Mouse (Mus musculus) neural tube, embryonic 13.5 days (tissue): ENCODE data around the gene Alpl. TPM values are rescaled to one million over a fixed set of nuclear protein-coding genes. Genes with fewer than 3 reads are reported as not detected.

Experiments used
- ATAC-seq: fragments of 200-750 bp; cut with Nextera tagmentation; 2 replicates; pipeline ENCODE4 v1.8.0; 2017; ENCODE audit warnings: low read depth, mild to moderate bottlenecking, moderate TSS enrichment, moderate library complexity
- H3K27ac ChIP-seq: fragments of 300-500 bp; sonication (generic); replicated peaks from 2 replicates; pipeline ENCODE4 v1.5.1; 2015; ENCODE audit warnings: moderate library complexity, mild to moderate bottlenecking, inconsistent platforms
- H3K27me3 ChIP-seq: fragments of 300-500 bp; sonication (generic); 2 replicates; pipeline ENCODE4 v1.6.1; 2015; ENCODE audit warnings: mild to moderate bottlenecking, inconsistent platforms
- H3K36me3 ChIP-seq: fragments of 300-500 bp; sonication (generic); 2 replicates; pipeline ENCODE4 v1.6.1; 2015; ENCODE audit warnings: mild to moderate bottlenecking, inconsistent platforms
- H3K4me1 ChIP-seq: fragments of 300-500 bp; sonication (generic); replicated peaks from 2 replicates; pipeline ENCODE4 v1.6.1; 2015; ENCODE audit warnings: inconsistent platforms
- H3K4me2 ChIP-seq: fragments of 300-500 bp; sonication (generic); 2 replicates; pipeline ENCODE4 v1.6.1; 2015; ENCODE audit warnings: inconsistent platforms, mild to moderate bottlenecking, moderate library complexity
- H3K4me3 ChIP-seq: fragments of 300-500 bp; sonication (generic); 2 replicates; pipeline ENCODE4 v1.5.1; 2015; ENCODE audit warnings: mild to moderate bottlenecking, inconsistent platforms
- H3K9ac ChIP-seq: fragments of 300-500 bp; sonication (generic); 2 replicates; pipeline ENCODE4 v1.6.1; 2015; ENCODE audit warnings: moderate library complexity, mild to moderate bottlenecking, inconsistent platforms
- H3K9me3 ChIP-seq: fragments of 300-500 bp; sonication (generic); 2 replicates; pipeline ENCODE4 v1.6.1; 2016; ENCODE audit warnings: inconsistent platforms
- WGBS: fragments of 180-500 bp; shearing (Covaris S2); methylation state at CpG from one replicate; pipeline ENCODE4 v1.1.7; 2015; 5-methylcytosine and 5-hydroxymethylcytosine counted together
- polyA plus RNA-seq: library from polyadenylated mRNA; unstranded; fragments of >200 nt; fragmentation: Nextera tagmentation; extraction: Ambion mirVana; gene quantifications from 2 replicates; pipeline ENCODE4 v1.2.1, GENCODE M21; 2015

Gene Alpl
- polyA plus RNA-seq, 1 experiment from 2014 or later = 7.7 TPM

DNA sequence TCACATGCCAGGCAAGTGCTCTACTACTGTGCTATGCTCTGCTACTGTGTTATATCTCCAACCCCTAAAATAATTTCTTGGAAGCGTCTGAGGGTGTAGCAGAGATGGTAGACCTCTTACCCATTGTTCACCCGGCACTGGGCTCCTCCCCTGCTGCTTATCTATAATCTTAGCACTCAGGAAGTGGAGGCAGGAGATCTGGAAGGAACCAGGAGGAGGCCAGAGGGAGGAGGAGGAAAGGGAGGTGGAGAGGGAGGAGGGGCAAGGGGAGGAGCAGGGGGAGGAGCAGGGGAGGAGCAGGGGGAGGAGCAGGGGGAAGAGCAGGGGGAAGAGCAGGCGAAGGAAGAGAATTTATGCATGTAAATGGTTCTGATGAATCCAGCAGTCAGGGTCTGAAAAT, 24.5 kb upstream of the Alpl start:
- no peaks in the 10 kb centered on the region for H3K36me3 ChIP-seq
- ATAC-seq = no peak
- H3K4me2 ChIP-seq = no peak overlapping the region
- H3K4me3 ChIP-seq = no peak overlapping the region
- H3K9ac ChIP-seq = no peak overlapping the region
- 0 out of 2 replicates have a peak, but pooled peaks cover 4% of the 10 kb centered on the region for H3K4me1 ChIP-seq
- H3K27ac ChIP-seq = no peak overlapping the region
- H3K9me3 ChIP-seq = no peaks in the 10 kb centered on the region
- WGBS = 56% methylated on average over 3 of the region's 3 CpGs
- no peaks in the 10 kb centered on the region for H3K27me3 ChIP-seq

DNA sequence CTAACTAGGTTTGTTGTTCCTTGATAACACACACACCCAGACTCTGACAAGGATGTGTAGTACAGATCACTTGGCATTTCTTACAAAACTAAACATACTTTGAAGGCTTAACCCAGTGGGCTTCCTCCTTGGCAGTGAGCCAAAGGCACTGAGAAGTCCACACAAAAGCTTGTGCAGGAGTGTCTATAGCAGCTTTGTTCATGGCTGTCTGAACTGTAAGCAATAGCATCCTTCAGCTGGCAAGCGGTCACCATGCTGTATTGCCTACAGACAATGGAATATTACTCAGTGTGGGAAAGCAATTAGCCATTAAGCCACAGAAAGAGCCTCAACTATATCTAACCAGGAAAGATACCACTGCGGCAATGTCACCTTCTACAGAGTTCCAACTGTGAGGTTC, 23.3 kb upstream of the Alpl start:
- peak overlapping the region; percentile 52 for H3K27ac ChIP-seq
- H3K4me3 ChIP-seq = no peak overlapping the region
- H3K9me3 ChIP-seq = no peaks in the 10 kb centered on the region
- no peaks in the 10 kb centered on the region for H3K36me3 ChIP-seq
- 0 out of 2 replicates have a peak, but pooled peaks cover 4% of the 10 kb centered on the region for H3K4me1 ChIP-seq
- 35% methylated on average over 2 of the region's 2 CpGs for WGBS
- no peaks in the 10 kb centered on the region for H3K27me3 ChIP-seq
- no peak overlapping the region for H3K4me2 ChIP-seq
- peak; percentile 50 for ATAC-seq
- H3K9ac ChIP-seq = no peak overlapping the region

DNA sequence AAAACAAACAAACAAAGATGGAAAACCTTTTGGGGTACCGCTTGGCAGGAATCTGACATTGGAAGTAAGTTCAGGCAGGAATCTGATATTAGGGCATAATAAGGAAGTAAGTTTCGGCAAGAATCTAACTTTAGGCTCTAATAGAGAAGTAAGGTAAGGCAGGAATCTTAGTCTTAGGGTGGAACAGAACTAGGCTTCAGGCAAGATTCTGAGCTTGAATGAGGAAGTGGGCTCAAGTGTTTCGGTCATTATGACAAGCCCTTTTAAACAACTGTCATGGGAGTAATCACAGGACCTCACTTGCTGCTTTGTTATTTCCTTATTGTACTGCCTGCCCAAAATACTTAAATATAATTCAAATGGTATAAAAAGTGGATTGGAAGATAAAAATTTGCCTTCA, 22.2 kb upstream of the Alpl start:
- WGBS = 93% methylated on average over 3 of the region's 3 CpGs

DNA sequence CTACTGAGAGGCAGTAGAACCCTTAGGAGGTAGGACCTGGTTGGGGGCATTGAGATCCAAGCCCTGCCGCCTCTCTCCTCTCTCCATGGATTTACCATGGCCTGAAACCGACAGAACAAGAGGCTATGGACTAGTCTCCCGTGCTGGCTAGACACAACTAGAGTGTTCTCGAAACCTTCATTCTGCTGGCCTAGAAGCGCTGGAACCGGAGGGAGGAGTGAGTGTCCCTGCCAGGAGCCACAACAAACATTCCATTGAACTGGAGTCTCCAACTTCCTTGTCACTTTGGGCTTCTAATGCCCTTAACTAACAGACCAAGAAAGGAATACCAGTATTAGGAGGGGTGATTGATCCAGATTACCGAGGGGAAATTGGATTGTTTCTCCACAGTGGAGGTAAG, 20.0 kb upstream of the Alpl start:
- no peaks in the 10 kb centered on the region for H3K9me3 ChIP-seq
- H3K4me2 ChIP-seq = no peak overlapping the region
- H3K36me3 ChIP-seq = no peaks in the 10 kb centered on the region
- H3K4me1 ChIP-seq = peaks cover 15% of the 10 kb centered on the region; the same call in 1 of the 2 replicates
- no peaks in the 10 kb centered on the region for H3K27me3 ChIP-seq
- no peak overlapping the region for H3K4me3 ChIP-seq
- no peak for ATAC-seq
- no peak overlapping the region for H3K27ac ChIP-seq
- 78% methylated on average over 7 of the region's 7 CpGs for WGBS
- no peak overlapping the region for H3K9ac ChIP-seq

More for the DNA sequence above, 22.2 kb upstream of the Alpl start:
- peaks cover 14% of the 10 kb centered on the region; the same call in 1 of the 2 replicates for H3K4me1 ChIP-seq
- no peaks in the 10 kb centered on the region for H3K9me3 ChIP-seq
- no peak for ATAC-seq
- no peak overlapping the region for H3K9ac ChIP-seq
- no peaks in the 10 kb centered on the region for H3K36me3 ChIP-seq
- no peaks in the 10 kb centered on the region for H3K27me3 ChIP-seq
- H3K4me3 ChIP-seq = no peak overlapping the region
- no peak overlapping the region for H3K4me2 ChIP-seq
- H3K27ac ChIP-seq = no peak overlapping the region

DNA sequence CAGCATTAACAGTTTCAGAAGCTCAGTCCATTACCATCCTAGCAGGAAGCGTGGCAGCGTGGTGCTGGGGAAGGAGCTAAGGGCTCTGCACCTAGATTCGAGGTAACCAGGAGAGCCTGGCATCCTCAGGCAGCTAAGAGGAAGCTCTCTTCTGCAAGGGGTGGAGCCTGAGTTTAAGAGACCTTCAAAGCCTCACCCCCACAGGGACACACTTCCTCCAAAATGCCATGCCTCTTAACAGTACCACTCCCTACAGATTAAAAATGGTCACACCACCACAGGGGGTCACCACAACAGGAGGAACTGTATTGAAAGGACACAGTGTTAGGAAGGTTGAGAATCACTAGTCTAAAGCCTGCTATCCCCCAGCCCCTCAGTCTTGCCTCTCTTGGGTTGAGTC, 19.3 kb upstream of the Alpl start:
- Histone ChIP-seq H3K27ac (no peak overlapping the region), H3K36me3 (no peaks in the 10 kb centered on the region), H3K27me3 (no peaks in the 10 kb centered on the region), H3K4me3 (no peak overlapping the region), H3K4me2 (no peak overlapping the region), H3K9ac (no peak overlapping the region), H3K9me3 (no peaks in the 10 kb centered on the region), H3K4me1 (peaks cover 15% of the 10 kb centered on the region; the same call in 1 of the 2 replicates)
- WGBS = 77% methylated on average over 3 of the region's 3 CpGs
- ATAC-seq = no peak

DNA sequence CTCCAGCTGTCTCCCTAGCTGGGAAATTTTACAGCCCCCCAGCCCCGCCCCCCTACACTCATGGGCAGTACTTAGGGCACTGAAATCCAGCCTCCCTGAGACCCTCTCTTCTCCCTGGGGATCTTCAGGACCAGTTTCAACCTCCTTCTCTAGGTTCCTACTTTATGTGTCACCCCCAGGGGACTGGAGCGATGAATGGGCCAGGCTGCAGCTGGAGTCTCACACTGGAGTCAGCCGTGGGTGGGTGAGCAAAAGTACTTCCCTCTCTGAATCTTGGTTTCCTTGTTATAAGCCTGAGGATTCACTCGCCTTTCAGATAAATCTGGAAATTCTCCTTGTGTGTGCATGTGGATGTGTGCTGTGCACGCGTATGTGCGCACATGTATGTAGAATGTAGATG, 18.0 kb upstream of the Alpl start:
- H3K36me3 ChIP-seq = no peaks in the 10 kb centered on the region
- H3K4me3 ChIP-seq = no peak overlapping the region
- no peaks in the 10 kb centered on the region for H3K9me3 ChIP-seq
- H3K27ac ChIP-seq = no peak overlapping the region
- no peak for ATAC-seq
- peaks cover 13% of the 10 kb centered on the region; the same call in 1 of the 2 replicates for H3K4me1 ChIP-seq
- no peak overlapping the region for H3K9ac ChIP-seq
- H3K4me2 ChIP-seq = no peak overlapping the region
- H3K27me3 ChIP-seq = no peaks in the 10 kb centered on the region
- WGBS = 63% methylated on average over 7 of the region's 7 CpGs

DNA sequence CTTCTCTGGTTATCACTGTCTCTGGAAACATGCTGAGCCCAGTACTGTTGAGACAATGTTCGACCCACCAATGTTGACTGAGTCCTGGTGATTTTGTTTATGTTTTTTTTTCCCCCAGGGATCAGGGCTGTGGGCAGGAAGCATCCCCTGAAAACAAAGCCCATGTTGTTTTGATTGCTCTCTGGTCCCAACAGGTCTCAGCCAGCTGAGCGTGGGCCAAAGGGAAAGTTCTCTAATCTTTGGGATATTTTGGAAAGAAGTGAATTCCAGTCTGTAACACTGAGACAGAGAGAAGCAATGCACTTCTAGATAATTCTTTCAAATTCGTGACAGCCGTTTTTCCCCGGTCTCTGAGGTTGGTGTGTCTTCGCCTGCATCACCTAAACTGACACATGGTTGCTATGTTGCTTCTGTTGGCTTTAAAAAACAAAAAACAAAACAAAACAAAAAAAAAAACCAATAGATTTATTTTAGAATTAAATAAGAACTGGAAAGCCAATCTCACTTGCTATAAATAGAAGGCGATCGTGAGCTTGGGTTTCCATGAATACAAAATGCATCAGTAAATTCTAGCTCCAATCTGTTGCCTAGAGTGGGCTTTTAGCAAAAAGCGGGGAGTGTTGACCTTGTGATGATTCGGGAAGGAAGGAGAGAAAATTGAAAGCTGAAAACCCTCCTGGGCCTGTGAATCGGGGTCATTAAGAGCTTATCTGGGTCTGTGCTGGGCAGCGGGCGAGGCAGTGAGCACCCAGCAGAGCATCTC, 16.9 kb upstream of the Alpl start:
- no peak overlapping the region for H3K27ac ChIP-seq
- WGBS = 71% methylated on average over 13 of the region's 13 CpGs
- no peak for ATAC-seq

DNA sequence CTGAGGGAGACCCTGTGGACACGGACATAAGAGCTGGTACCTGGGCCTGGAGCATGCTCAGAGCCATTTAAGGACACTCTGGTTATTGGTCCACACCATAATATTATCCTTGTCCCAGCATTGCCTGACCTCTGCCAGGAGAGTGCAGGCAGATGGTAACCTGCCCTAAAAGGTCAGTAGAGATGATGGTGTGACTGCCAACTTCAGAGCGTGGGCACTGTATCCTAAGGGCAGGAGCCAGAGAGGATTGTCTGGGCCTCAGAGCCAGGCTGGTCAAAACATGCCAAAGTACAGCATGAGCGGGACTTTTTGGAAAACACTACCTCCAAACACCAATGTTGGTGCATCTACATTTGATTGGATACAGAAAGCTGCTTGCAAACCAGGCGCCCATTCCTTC, 13.8 kb upstream of the Alpl start:
- 84% methylated on average over 4 of the region's 4 CpGs for WGBS
- no peak for ATAC-seq
- H3K27me3 ChIP-seq = no peaks in the 10 kb centered on the region
- H3K9me3 ChIP-seq = 0 out of 2 replicates have a peak, but pooled peaks cover 5% of the 10 kb centered on the region
- H3K27ac ChIP-seq = no peak overlapping the region
- H3K4me2 ChIP-seq = no peak overlapping the region
- no peak overlapping the region for H3K4me3 ChIP-seq
- H3K4me1 ChIP-seq = peaks cover 11% of the 10 kb centered on the region; the same call in 1 of the 2 replicates
- no peak overlapping the region for H3K9ac ChIP-seq
- H3K36me3 ChIP-seq = no peaks in the 10 kb centered on the region

More for the DNA sequence above, 16.9 kb upstream of the Alpl start:
- no peaks in the 10 kb centered on the region for H3K36me3 ChIP-seq
- peaks cover 11% of the 10 kb centered on the region; the same call in 1 of the 2 replicates for H3K4me1 ChIP-seq
- no peaks in the 10 kb centered on the region for H3K9me3 ChIP-seq
- no peak overlapping the region for H3K4me3 ChIP-seq
- H3K4me2 ChIP-seq = no peak overlapping the region
- no peak overlapping the region for H3K9ac ChIP-seq
- no peaks in the 10 kb centered on the region for H3K27me3 ChIP-seq

DNA sequence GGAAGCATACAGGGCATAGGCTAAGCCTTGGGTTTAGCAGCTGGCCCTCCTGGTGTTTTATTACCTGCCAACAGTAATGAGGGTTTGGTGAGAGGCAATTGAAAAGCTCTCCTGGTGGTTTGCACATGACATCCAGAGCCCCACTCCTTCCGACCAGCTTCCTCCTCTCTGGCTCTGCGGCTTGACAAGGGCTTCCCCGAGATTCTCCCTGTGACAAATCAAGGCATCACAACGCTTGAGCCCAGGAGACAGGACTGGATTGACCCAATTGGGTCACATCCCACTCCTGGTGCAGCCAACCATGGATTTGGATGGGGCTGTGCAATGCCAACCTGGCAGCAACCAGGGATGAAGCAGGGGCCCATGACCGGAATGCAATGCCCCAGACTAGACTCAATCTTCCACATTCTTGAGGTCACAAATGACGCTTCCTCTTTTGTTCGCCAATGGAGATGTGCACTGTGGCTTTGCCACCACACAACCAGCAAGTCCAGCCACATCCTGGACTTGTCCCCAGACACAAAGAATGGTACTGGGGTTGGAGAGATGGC, 11.2 kb upstream of the Alpl start:
- no peaks in the 10 kb centered on the region for H3K4me1 ChIP-seq
- no peak overlapping the region for H3K27ac ChIP-seq
- H3K27me3 ChIP-seq = no peaks in the 10 kb centered on the region
- no peaks in the 10 kb centered on the region for H3K36me3 ChIP-seq
- 0 out of 2 replicates have a peak, but pooled peaks cover 5% of the 10 kb centered on the region for H3K9me3 ChIP-seq
- no peak; the same call in 1 of the 2 replicates for ATAC-seq
- no peak overlapping the region for H3K4me3 ChIP-seq
- 48% methylated on average over 7 of the region's 7 CpGs for WGBS
- H3K9ac ChIP-seq = no peak overlapping the region
- no peak overlapping the region for H3K4me2 ChIP-seq

DNA sequence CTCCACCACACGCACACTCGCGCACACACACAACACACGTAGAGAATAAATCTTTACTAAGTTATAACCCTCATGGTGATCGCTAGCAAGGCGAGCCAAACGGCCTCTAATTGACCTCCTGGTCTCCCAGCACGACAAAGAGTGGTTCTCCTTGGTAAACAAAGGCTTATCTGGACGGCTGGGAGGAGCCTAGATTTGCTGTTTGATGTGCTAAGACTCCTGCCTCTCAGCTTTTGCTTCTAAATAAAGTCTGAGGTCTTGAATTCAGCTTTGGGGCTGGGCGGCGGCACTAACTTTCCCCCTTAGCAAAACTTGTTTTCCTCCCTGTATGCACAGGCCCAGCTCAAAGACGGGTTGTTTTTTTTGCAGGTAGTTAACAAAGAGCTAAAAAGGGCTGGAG, 5.0 kb upstream of the Alpl start:
- Histone ChIP-seq H3K4me3 (no peak overlapping the region), H3K4me2 (no peak overlapping the region), H3K9me3 (0 out of 2 replicates have a peak, but pooled peaks cover 5% of the 10 kb centered on the region), H3K9ac (no peak overlapping the region), H3K36me3 (no peaks in the 10 kb centered on the region), H3K27me3 (peaks cover 15% of the 10 kb centered on the region), H3K27ac (no peak overlapping the region), H3K4me1 (peaks cover 13% of the 10 kb centered on the region)
- WGBS = 20% methylated on average over 12 of the region's 12 CpGs
- no peak for ATAC-seq

DNA sequence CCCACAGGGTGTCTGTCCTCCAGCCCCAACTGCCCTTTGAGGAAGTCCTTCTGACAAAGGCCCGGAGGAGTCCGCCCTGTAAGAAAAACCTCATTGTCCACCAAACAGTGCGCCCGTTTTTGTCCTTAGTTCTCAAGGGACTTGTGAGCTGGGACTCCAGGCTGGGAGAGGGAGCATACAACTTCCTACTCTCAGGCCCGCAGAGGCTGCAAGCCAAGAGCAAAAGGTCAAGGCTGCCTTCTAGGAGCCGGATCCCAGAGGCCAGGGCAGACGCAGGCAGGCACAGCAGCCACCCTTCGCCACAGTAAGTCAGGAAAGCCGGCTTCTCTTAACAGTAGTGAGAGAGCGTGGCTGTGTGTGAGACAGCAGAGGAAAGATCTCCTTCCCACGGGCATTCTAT, 4.1 kb upstream of the Alpl start:
- peaks cover 21% of the 10 kb centered on the region for H3K4me1 ChIP-seq
- H3K9ac ChIP-seq = no peak overlapping the region
- no peak for ATAC-seq
- no peaks in the 10 kb centered on the region for H3K36me3 ChIP-seq
- H3K27me3 ChIP-seq = peaks cover 24% of the 10 kb centered on the region
- no peak overlapping the region for H3K27ac ChIP-seq
- 26% methylated on average over 11 of the region's 11 CpGs for WGBS
- H3K4me3 ChIP-seq = no peak overlapping the region
- H3K9me3 ChIP-seq = 0 out of 2 replicates have a peak, but pooled peaks cover 2% of the 10 kb centered on the region
- no peak overlapping the region for H3K4me2 ChIP-seq

DNA sequence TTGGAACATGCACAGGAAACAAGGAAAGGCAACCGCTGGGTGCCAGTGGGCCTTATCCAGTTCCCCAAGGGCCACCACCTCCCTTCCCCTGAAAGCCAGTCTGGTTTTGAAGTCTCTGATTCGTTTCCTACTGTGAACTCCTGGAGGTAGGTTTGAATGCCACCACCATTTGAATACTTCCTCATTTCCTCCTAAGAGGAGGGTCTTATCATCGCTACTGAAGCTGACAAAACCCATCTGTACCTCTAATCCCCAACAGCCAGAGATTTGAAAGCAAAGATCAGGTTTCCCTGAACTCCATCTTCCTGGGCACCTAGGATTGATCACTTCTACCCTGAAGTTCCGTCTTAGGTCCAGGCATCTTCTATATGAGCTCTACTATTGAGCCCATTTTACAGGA, 854 bp upstream of the Alpl start:
- no peak overlapping the region for H3K4me2 ChIP-seq
- no peak overlapping the region for H3K27ac ChIP-seq
- no peak overlapping the region for H3K9ac ChIP-seq
- 70% methylated on average over 4 of the region's 4 CpGs for WGBS
- peaks cover 37% of the 10 kb centered on the region for H3K27me3 ChIP-seq
- peaks cover 21% of the 10 kb centered on the region for H3K4me1 ChIP-seq
- no peaks in the 10 kb centered on the region for H3K36me3 ChIP-seq
- no peak for ATAC-seq
- H3K4me3 ChIP-seq = no peak overlapping the region
- no peaks in the 10 kb centered on the region for H3K9me3 ChIP-seq
